Mouse (Mus musculus) gonadal fat pad, adult 2 months (tissue): ENCODE measurements around the gene Nav3. TPM values are rescaled to one million over a fixed set of nuclear protein-coding genes. Genes with fewer than 3 reads are reported as not detected.

Experiments
- DNase-seq: peaks from one replicate; pipeline ENCODE4 v3.0.0-alpha.2; 2012; ENCODE audit warnings: low read depth
- polyA plus RNA-seq: library from polyadenylated mRNA; depleted of rRNA; stranded (reverse); fragments of >200 nt; gene quantifications from 2 replicates; pipeline ENCODE4 v1.2.3, GENCODE M21; 2012

The Nav3 gene
- polyA plus RNA-seq, 1 experiment: 7.5 TPM

DNA sequence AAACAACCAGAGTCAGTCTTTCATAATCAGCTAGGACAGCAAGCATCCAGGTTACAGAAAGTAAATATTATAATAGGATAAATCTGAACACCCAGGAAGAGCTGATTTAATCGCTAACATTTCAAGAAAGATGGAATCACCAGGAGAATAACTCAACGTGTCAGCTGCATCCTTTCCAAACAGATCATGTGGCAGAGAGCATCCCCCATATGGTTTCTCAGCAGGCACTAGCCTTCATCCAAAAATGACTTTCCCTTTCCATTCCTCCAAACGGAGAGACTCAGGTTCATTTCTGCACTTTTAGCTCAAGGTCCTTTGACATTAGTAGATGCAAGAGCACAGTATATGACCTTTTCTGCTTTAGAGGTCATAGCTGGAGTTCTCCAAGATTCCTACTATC is 765.4 kb downstream of the Nav3 start:
- no peak for DNase-seq

DNA sequence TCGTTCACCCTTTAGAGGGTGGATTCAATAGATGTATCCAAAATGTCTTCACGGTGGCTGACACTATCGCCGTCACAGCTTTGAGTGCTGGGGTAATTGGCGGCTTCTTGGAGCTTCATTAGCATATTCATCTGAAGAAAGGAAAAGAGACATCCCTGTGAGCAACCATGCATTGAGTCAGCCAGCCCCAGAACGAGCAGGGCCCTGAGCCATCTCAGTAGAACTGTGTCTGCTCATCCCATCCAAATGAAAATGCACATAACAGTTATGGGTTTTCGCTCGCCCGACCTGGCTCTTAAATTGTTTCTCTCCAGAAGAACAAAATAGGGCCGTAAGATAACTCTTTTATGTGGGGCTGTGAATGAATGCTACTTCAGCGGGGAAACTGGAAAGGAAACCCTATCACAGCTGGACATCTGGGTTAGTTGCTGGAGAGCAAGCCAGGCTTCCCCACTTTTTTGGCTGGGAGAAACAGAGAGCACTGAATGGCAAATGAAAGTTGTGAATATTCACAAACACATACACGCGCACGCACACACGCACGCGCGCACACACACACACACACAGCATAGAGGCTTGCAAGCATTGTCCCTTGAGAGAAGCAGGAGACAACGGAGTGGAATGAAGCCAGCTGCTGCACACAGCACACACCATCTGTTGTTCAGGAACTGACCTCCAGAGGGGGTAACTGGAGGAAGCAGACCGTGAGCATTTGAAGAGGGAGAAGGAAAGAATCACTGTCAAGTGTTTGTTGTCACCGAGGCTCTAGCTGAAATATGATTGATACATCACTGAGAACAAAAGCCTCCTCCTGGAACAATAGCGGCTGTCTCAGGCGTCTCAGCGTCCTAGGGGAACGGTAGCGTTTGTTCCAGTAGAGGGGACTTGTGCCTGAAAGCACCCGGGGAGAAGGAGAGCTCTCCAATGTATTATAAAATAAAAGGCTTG is 771.6 kb downstream of the Nav3 start:
- DNase-seq: no peak

DNA sequence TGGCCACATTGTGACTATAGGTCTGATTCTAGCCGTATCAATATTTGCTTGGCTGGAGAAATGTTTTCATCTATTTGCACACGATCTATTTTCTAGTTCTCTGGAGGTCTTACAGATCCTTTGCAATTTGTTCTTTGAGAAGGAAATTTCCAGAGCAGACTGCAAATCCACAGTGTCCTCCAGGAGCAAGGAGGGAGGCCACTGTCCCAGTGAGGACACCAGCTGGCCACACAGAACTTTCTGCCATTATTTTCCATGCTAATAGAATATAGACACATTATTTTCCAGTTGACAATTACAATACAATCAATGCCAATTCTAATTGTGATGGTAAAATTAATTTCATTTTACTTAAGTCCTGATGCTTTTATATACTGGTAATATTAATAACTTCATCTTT is 783.1 kb downstream of the Nav3 start:
- no peak for DNase-seq

DNA sequence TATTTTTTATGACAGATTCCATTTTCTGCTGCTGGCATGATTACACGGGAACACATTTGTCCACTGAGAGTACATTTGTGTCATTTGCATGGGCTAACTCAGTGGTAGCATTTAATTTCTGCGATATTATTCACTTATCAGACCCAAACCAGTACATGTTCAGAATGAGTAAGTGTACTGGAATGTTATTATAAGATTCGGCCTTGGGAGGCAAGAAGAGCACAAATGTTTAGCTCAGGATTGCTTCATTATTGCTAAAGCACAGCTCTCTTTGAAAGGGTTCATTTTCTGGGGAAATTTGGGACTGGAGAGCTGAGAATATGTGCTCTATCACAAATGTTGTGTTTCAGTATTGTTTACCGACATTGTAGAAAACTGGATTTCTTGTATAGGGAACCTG is 788.6 kb downstream of the Nav3 start:
- no peak for DNase-seq

DNA sequence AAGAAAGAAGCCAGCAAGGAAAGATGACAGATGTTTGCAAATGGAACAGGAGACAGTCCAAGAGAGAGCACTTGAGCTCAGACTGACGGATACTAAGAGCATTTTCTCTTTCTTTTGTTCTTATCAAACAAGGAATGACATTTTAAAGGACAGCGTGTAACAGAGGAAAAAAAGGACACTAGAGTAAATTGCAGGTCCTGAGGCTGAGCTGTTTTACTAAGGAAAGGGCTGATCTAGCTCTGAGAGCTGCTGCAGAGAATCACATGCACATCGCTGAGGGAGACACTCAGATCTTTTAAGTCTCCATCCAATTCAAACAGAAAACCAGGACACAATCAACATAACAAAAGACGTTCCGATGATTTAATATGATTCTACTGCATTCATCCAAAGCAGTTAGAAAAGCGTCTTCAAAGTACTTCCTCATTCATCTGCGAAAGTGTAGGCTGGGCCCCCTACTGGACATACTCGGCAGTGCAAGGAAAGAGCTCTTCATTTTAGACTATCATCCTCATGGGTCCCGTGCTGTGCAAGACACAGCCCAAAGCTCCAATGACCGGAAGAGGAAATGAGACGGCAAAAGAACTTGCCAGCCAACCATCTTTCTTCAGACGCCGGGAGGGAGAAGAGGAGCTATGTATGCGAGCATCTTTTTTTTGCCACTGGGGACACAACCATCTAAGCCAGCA is 791.2 kb downstream of the Nav3 start:
- no peak for DNase-seq

DNA sequence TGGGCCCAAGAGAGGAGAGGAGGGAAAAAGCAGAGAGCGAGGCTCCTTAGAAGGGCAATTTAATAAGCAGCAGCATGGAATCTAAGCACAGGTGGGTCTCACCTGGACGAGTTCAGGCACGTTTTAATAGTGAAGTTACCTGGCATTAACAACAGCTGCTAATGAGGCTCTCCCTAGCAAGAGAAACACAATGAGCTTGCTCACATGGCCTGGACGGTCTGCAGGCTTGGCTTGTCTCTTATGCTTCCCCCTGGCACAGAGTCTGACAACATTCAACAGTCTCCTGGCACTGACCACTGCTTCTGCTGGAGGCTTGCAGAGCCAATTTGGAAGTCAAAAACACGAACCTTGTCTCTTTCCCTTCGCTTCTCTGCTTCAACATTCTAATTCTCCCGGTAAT is 804.5 kb downstream of the Nav3 start:
- no peak for DNase-seq

DNA sequence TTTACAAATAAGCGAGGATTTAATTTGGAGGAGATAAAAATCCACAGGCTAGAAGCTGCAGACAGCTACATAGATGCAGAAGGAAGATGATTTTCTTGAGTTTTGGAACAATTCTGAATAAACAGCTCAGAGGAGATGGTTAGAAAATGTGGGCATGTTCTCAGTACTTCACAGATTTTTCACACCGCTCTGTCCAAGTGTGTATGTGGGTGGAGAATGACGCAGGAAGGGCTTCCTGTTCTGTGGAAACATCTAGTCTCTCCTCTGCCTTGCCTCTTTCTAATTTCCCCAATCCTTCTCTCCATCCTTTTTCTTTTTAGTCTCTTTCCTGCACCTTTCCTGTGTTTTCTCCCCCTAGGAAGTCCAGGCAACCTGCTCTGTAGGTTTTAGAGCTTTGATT is 812.4 kb downstream of the Nav3 start:
- DNase-seq: no peak

DNA sequence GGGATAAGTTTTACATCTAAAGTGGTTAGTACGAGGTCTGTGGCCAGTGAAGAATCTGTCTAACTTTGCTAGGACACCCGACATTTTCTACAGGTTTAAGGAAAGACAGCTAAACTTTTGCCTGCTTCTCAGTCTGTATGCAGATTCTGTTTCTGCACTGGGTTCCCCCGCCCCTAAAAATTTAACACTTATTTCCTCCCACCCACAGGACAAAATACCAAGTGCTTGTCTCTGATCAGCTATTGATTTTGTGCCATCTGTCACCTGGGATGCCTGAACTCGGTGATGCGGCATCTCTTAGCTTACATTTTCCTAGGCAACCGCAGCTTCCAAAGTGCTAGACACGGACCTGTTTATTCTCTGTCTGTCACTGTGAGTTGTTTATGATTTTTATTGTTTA is 814.2 kb downstream of the Nav3 start:
- DNase-seq: no peak

DNA sequence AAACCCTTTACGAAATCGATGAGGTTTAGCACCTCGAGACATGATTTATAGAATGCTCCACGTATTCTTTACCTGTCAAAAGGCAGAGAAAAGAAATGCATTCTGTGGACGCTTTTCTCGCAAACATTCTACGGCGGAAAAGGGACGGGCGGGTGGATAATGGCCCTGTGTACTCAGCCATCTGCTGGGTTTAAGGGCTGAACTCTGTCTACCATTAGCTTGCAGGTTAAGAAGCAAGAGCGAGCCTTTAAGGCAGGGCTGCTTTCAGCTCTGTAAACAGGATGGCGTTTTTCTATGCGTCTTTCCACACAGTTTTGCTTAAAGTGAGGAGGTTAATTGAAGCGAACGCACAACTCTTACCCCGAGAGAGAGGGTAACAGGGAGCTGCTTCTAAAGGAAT is 818.3 kb downstream of the Nav3 start:
- DNase-seq: no peak
